Mouse (Mus musculus): ENCODE measurements at regions not wholly inside any gene's neighbourhood (a gene's known extent, or its start where the extent isn't known, plus 50 kb on each side); places are given as distances from the start of the nearest gene placed in this dataset.

GRCm38 (mm10) chr1:35913551-35913950, 154.6 kb upstream of the Hs6st1 start:
- TF ChIP-seq EP300 (IDR thresholded peaks at IDR 0.05; ENCODE audit: insufficient read depth, low read depth, low read length), result no peak
- TF ChIP-seq POLR2A (IDR thresholded peaks at IDR 0.05; ENCODE audit: insufficient read depth, low read length), result no peak
- no peak for TF ChIP-seq CTCF (IDR thresholded peaks at IDR 0.05; ENCODE audit: low read depth, low read length)

All from ES-Bruce4 (cell line).